Mouse (Mus musculus) B cell, adult 62 days (primary cell): ENCODE results near the gene Snrnp40. TPM values are rescaled to one million over a fixed set of nuclear protein-coding genes. Genes with fewer than 3 reads are reported as not detected.

Experiments used
- total RNA-seq: library from RNA; stranded (reverse); gene quantifications from 4 replicates; pipeline ENCODE4 v1.2.4, GENCODE M21; 2023

The Snrnp40 gene
- total RNA-seq, result 59.5 to 66.9 TPM (median 64.7 TPM) in 4 replicates

DNA sequence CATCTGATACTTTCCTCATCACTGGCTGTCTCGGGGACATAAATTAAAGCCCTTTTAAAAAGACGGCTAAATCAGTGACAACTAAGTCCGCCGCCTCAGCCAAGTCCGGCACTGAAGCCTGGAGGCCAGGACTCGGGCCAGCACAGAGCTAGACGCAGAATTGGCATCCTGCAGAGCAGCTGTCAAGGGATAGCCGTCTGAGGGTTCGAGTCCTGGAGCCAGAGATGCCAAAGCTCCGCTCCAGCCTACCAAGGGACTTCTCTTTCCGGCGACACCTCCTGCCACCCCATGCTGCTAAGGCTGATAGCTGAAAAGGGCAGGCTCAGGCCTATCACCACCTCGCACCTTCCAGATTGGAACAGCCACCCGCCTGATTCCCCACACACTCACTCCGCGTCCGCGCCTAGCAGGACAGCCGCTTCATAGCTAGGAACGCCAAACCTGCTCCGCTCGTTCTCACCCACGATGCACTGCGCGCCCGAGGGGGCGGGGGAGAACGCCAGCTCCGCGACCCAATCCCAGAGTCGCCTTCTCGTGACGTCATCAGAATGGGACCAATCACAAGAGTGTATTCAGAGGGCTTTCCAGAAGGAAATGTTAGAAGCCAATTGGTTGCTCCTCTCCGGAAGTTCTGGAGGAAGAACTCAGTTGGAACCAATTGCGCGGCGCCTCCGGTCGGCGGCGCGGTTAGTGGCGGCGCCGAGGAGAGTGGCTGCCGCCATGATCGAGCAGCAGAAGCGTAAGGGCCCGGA is at the start of gene Snrnp40, which contains the start of gene Zcchc17:
Gene Snrnp40 (plus strand): TSS at position 647 of the 752 bp plus-strand sequence.
Gene Zcchc17 (minus strand): TSS at position 458 of the 752 bp plus-strand sequence.

Other genes starting within 250 kb of the Snrnp40 start
- not detected in 4 replicates for gene Hcrtr1, start 220.8 kb upstream of the Snrnp40 start, total RNA-seq
- not detected in 4 replicates for gene Tinagl1, start 185.0 kb upstream of the Snrnp40 start, total RNA-seq
- not detected in 4 replicates for gene Gm853, start 137.7 kb upstream of the Snrnp40 start, total RNA-seq
- not detected in 4 replicates for gene Serinc2, start 80.9 kb upstream of the Snrnp40 start, total RNA-seq
- gene Fabp3, start 51.5 kb upstream of the Snrnp40 start, total RNA-seq, result not detected in 4 replicates
- 1.3 TPM in 1 of 4 replicates, not detected in the others for gene Gm10570, start 51.5 kb upstream of the Snrnp40 start, total RNA-seq
- 22.6 to 30.7 TPM (median 27.7 TPM) in 4 replicates for gene Zcchc17, start 189 bp upstream of the Snrnp40 start, total RNA-seq
- gene Nkain1, start 214.0 kb downstream of the Snrnp40 start, total RNA-seq, result not detected in 4 replicates